Mouse (Mus musculus): ENCODE data around the gene Gm26938. TPM values are rescaled to one million over a fixed set of nuclear protein-coding genes. Genes with fewer than 3 reads are reported as not detected.
A peak's percentile ranks its signal among the peaks of the same experiment; 100 is the strongest.

The Gm26938 gene
- total and polyA plus RNA-seq, 2 experiments from 2014 or later = 1.3 TPM; not detected in 1

- DNase-seq (ENCODE audit: low spot score) = peak; percentile 98
These were observed 50.8 kb downstream of the Gm26938 start, which contains the start of gene Ints1 for GRCm38 (mm10) chr5:139775216-139775926. TSS of gene Ints1 (minus strand) at chr5:139775674.

GRCm38 (mm10) chr5:139768216-139768615 lies 58.0 kb downstream of the Gm26938 start:
- Histone ChIP-seq H3K27me3 (ENCODE audit: insufficient read depth, low read length) (no peaks in the 10 kb centered on the region), H3K27ac (ENCODE audit: low read depth, low read length) (no peak overlapping the region), H3K4me3 (ENCODE audit: low read depth, low read length) (no peak overlapping the region), H3K4me1 (ENCODE audit: insufficient read depth, low read length) (no peaks in the 10 kb centered on the region), H3K9me3 (ENCODE audit: low read length) (no peaks in the 10 kb centered on the region), H3K9ac (replicated peaks; ENCODE audit: low read length, poor library complexity, severe bottlenecking) (no peak overlapping the region), H3K4me2 (ENCODE audit: low read depth, low read length, poor library complexity, severe bottlenecking) (no peak overlapping the region), H3K36me3 (ENCODE audit: insufficient read depth, low read length) (peaks cover 87% of the 10 kb centered on the region)
- no peak for ATAC-seq (ENCODE audit: low FRiP score)
- no peak for TF ChIP-seq CTCF (IDR thresholded peaks at IDR 0.05)
- 90% methylated on average over 8 of the region's 8 CpGs for whole genome bisulfite sequencing
- no peak for DNase-seq (ENCODE audit: low spot score)

More at GRCm38 (mm10) chr5:139775216-139775926, 50.8 kb downstream of the Gm26938 start, which contains the start of gene Ints1:
- Histone ChIP-seq H3K27me3 (ENCODE audit: insufficient read depth, low read length) (no peaks in the 10 kb centered on the region), H3K4me3 (ENCODE audit: low read depth, low read length) (peak within 1 kb of the TSS; percentile 95), H3K27ac (ENCODE audit: low read depth, low read length) (peak within 1 kb of the TSS; percentile 38), H3K9ac (replicated peaks; ENCODE audit: low read length, poor library complexity, severe bottlenecking) (peak within 1 kb of the TSS; percentile 93), H3K36me3 (ENCODE audit: insufficient read depth, low read length) (peaks cover 32% of the 10 kb centered on the region), H3K4me1 (ENCODE audit: insufficient read depth, low read length) (peaks cover 4% of the 10 kb centered on the region; the same call in 1 of the 2 replicates), H3K4me2 (ENCODE audit: low read depth, low read length, poor library complexity, severe bottlenecking) (peak within 1 kb of the TSS; percentile 88), H3K9me3 (ENCODE audit: low read length) (no peaks in the 10 kb centered on the region)
- WGBS = under 1% methylated on average over 46 of the region's 55 CpGs
- peak; percentile 98 for TF ChIP-seq CTCF (IDR thresholded peaks at IDR 0.05)
- ATAC-seq (ENCODE audit: low FRiP score) = peak; percentile 92

GRCm38 (mm10) chr5:139764296-139764695 lies 61.9 kb downstream of the Gm26938 start:
- H3K27ac ChIP-seq (ENCODE audit: low read depth, low read length) = no peak overlapping the region
- H3K4me2 ChIP-seq (ENCODE audit: low read depth, low read length, poor library complexity, severe bottlenecking) = no peak overlapping the region
- ATAC-seq (ENCODE audit: low FRiP score) (no peak), DNase-seq (ENCODE audit: low spot score) (no peak)
- H3K4me3 ChIP-seq (ENCODE audit: low read depth, low read length) = no peak overlapping the region
- no peaks in the 10 kb centered on the region for H3K4me1 ChIP-seq (ENCODE audit: insufficient read depth, low read length)
- no peak overlapping the region for H3K9ac ChIP-seq (replicated peaks; ENCODE audit: low read length, poor library complexity, severe bottlenecking)
- no peaks in the 10 kb centered on the region for H3K27me3 ChIP-seq (ENCODE audit: insufficient read depth, low read length)
- peaks cover 92% of the 10 kb centered on the region for H3K36me3 ChIP-seq (ENCODE audit: insufficient read depth, low read length)
- WGBS = 68% methylated on average over 11 of the region's 11 CpGs
- H3K9me3 ChIP-seq (ENCODE audit: low read length) = no peaks in the 10 kb centered on the region
- peak; percentile 66 for TF ChIP-seq CTCF (IDR thresholded peaks at IDR 0.05)

- 88% methylated on average over 16 of the region's 16 CpGs for WGBS
- no peak for ATAC-seq (ENCODE audit: low FRiP score)
- Histone ChIP-seq H3K36me3 (ENCODE audit: insufficient read depth, low read length) (peaks cover 94% of the 10 kb centered on the region), H3K4me3 (ENCODE audit: low read depth, low read length) (no peak overlapping the region), H3K27ac (ENCODE audit: low read depth, low read length) (no peak overlapping the region), H3K4me1 (ENCODE audit: insufficient read depth, low read length) (no peaks in the 10 kb centered on the region), H3K4me2 (ENCODE audit: low read depth, low read length, poor library complexity, severe bottlenecking) (no peak overlapping the region), H3K27me3 (ENCODE audit: insufficient read depth, low read length) (no peaks in the 10 kb centered on the region), H3K9me3 (ENCODE audit: low read length) (no peaks in the 10 kb centered on the region), H3K9ac (replicated peaks; ENCODE audit: low read length, poor library complexity, severe bottlenecking) (no peak overlapping the region)
- TF ChIP-seq CTCF (IDR thresholded peaks at IDR 0.05) = no peak
- DNase-seq (ENCODE audit: low spot score) = no peak
These were observed 68.1 kb downstream of the Gm26938 start for GRCm38 (mm10) chr5:139758096-139758495.

Small RNAs within 50 kb of the gene (microRNA-seq; reads per million reads assigned to microRNA genes)
- 1.7 reads per million for gene Mir7037 (ENCODE audit: borderline number of aligned reads)

Other genes with a start within 250 kb of the Gm26938 start
- gene Micall2, start 90.1 kb downstream of the Gm26938 start, total RNA-seq (2014; rRNA removed) = 10.8 and 16.6 TPM in 2 replicates
- 15.1 and 17.4 TPM in 2 replicates for gene Micall2, start 90.1 kb downstream of the Gm26938 start, polyA plus RNA-seq (2015; fragmentation: Nextera tagmentation; extraction: Ambion mirVana)
- gene Ints1, start 50.7 kb downstream of the Gm26938 start, total RNA-seq (2014; rRNA removed) = 129 and 130 TPM in 2 replicates
- gene Ints1, start 50.7 kb downstream of the Gm26938 start, polyA plus RNA-seq (2015; fragmentation: Nextera tagmentation; extraction: Ambion mirVana) = 27.1 and 29.1 TPM in 2 replicates
- gene Mafk, start 34.9 kb downstream of the Gm26938 start, total RNA-seq (2014; rRNA removed) = 15.2 and 17.8 TPM in 2 replicates
- 8.7 and 9.3 TPM in 2 replicates for gene Mafk, start 34.9 kb downstream of the Gm26938 start, polyA plus RNA-seq (2015; fragmentation: Nextera tagmentation; extraction: Ambion mirVana)
- gene Tmem184a, start 6.5 kb downstream of the Gm26938 start, total RNA-seq (2014; rRNA removed) = 0.05 TPM in 1 of 2 replicates, not detected in the other
- gene Tmem184a, start 6.5 kb downstream of the Gm26938 start, polyA plus RNA-seq (2015; fragmentation: Nextera tagmentation; extraction: Ambion mirVana) = 0.16 and 0.29 TPM in 2 replicates
- gene Psmg3, start 478 bp upstream of the Gm26938 start, total RNA-seq (2014; rRNA removed) = 20.4 and 28.7 TPM in 2 replicates
- 61.0 and 65.9 TPM in 2 replicates for gene Psmg3, start 478 bp upstream of the Gm26938 start, polyA plus RNA-seq (2015; fragmentation: Nextera tagmentation; extraction: Ambion mirVana)
- 21.5 and 57.5 TPM in 2 replicates for gene Elfn1, start 81.5 kb upstream of the Gm26938 start, total RNA-seq (2014; rRNA removed)
- 3.1 and 3.7 TPM in 2 replicates for gene Elfn1, start 81.5 kb upstream of the Gm26938 start, polyA plus RNA-seq (2015; fragmentation: Nextera tagmentation; extraction: Ambion mirVana)

Measured in midbrain, postnatal 0 days (tissue).